Mouse (Mus musculus) left cerebral cortex, postnatal 14 days (tissue): ENCODE measurements around the gene Hist1h3d. TPM values are rescaled to one million over a fixed set of nuclear protein-coding genes. Genes with fewer than 3 reads are reported as not detected.

ENCODE experiments used
- DNase-seq, 2 experiments: peaks; one replicate each; pipeline ENCODE4 v3.0.0; 2021 to 2022; ENCODE audit warnings: low spot score in 2 of 2, mixed read lengths in 1 of 2
- intact Hi-C: fragments of 180-260 bp; cut with DNase I; formaldehyde crosslinking; loops from one replicate; pipeline ENCODE4 v1.15.1; 2025
- long read RNA-seq, 2 experiments: library from polyadenylated mRNA; stranded (forward); transcript quantifications; one replicate each; pipeline ENCODE4 v2.0.0; 2021
- total RNA-seq, 2 experiments: library from RNA; stranded (reverse); gene quantifications; 2 replicates each; pipeline ENCODE4 v1.2.3; 2021

The Hist1h3d gene
- total RNA-seq, result 1 to 10 TPM; 9.4 to 9.9 TPM
- long read RNA-seq, experiment 1, result 0 reads
- long read RNA-seq, experiment 2, result 0 reads

DNA sequence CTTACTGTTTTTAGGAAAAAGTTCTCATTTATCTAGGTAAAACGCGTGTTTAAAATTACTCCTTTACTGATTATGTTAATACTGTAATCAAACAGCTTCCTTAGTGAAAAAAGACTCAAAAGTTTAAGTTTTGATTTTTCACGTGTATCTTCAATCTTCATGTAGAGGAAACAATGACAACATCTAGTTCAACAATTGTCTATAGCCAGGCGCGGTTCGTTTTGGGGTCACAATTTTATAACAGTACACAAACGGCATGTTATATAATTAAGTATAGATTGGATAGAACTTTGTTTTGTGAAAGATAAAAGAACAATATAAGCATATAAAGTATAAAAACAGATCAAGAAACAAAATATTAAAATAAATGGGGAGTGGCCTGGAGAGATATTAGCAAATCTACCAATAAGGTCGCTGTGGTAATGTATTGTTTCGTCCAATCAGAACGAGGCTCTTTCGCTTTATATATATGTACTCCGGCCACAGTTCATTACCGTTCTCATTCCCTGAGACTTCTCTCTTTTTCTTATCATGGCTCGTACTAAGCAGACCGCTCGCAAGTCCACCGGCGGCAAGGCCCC is at the start of gene Hist1h3d:
Gene Hist1h3d, plus strand, starts transcription at position 493 of the 581 bp plus-strand sequence.
- DNase-seq, result peak; percentile 52 to 74
- intact Hi-C loops, result no loop called here

DNA sequence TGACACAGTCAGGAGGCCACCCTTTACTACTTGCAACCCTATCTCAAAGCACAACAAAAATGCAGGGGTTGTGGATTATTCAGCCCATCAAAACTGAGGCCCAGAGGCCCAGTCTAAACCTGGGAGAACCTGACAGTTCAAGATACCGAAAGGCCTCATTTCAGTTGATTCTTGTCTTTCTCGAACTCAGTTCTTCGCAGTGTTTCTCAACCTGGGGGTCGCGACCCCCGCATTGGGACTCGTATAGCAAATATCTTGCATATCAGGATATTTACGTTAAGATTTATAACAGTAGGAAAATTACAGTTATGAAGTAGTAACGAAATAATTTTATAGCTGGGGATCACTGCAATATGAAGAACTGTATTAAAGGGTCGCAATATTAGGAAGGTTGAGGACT is 49.7 kb upstream of the Hist1h3d start:
- intact Hi-C loops, result loop anchor here (2.0 kb wide), 1 partner anchor 93 kb away; no protein-coding TSS in a partner anchor
- no peak for DNase-seq

DNA sequence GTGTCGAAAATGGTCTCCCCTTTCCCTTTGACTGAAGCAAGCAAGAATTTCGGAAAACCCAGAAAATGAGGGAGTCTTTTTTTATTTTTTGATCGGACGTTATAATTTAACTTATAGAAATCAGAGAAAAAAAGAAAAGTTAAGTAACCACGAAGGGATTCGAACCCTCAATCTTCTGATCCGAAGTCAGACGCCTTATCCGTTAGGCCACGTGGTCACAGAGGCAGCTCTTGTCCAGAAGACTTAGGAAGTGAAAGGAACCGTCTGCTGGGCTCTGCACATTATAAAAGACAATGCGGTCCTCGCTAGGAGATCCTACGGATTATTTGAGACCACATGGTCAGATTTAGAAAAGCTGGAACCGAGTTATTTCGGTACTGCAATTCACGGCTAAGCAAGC is 49.3 kb upstream of the Hist1h3d start:
- peak; percentile 95 to 97 for DNase-seq
- intact Hi-C loops, result no loop called here

DNA sequence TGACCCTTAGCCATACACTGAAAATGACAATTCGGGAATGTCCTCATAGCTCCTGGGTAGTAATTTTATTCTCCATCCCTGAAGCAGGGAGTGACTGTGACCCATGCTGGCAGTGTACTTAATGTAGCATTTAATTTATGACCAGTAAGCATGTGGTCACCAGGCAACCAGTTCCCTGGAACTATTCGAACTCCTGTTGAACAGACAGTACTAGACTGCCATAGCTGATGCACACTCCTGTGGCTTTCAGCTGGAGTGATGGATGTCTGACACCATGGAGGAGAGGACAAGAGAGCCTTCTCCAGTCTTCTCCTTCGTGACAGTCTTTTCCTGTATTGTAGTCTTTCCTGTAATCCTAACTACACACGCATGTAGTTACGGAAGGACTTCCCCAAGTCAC is 46.6 kb upstream of the Hist1h3d start:
- no peak for DNase-seq
- intact Hi-C loops, result no loop called here

GRCm38 (mm10) chr13:23529480-23530165 is 45.9 kb upstream of the Hist1h3d start:
- intact Hi-C loops, result loop anchor here (5.0 to 10.0 kb wide), 2 partner anchors 1487 to 1815 kb away; partner anchors contain the start of genes Hist1h2ag, Hist1h2ai, Hist1h2bj and Hist1h2bl
- no peak for DNase-seq

DNA sequence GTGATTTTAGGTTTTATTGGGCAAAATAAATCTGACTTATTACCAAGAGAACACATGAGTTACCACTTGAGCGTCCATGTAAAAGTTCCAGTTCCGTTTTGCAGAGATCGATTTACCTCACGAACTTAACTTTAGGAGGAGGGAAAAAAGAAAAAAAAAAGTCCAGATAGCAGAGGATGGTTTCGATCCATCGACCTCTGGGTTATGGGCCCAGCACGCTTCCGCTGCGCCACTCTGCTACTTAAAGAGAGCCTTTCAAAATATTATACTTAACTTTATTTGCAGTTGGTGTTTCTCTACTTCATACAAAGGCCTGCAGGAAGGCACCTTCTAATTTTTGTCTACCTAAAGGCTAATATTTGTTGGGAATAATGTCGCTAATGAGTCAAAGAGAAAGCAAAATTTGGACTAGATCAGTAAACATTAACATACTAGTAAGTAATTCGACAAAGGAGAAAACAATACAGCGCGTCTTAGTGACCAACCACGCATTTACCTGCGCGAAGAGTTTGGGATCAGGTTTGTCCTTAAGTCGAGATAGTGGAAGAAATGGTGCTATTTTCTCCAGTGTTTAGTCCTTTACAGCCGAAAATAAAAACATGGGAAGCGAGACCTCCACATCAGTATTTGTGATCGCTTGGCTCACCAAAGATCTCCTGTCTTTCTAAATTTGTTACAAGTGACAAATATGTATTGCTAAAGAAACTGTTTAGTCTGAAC is 45.2 kb upstream of the Hist1h3d start:
- intact Hi-C loops, result loop anchor here (5.0 to 10.0 kb wide), 2 partner anchors 1488 to 1816 kb away; partner anchors contain the start of genes Hist1h2ag, Hist1h2ai, Hist1h2bj and Hist1h2bl
- DNase-seq, result peak; percentile 78 to 79

DNA sequence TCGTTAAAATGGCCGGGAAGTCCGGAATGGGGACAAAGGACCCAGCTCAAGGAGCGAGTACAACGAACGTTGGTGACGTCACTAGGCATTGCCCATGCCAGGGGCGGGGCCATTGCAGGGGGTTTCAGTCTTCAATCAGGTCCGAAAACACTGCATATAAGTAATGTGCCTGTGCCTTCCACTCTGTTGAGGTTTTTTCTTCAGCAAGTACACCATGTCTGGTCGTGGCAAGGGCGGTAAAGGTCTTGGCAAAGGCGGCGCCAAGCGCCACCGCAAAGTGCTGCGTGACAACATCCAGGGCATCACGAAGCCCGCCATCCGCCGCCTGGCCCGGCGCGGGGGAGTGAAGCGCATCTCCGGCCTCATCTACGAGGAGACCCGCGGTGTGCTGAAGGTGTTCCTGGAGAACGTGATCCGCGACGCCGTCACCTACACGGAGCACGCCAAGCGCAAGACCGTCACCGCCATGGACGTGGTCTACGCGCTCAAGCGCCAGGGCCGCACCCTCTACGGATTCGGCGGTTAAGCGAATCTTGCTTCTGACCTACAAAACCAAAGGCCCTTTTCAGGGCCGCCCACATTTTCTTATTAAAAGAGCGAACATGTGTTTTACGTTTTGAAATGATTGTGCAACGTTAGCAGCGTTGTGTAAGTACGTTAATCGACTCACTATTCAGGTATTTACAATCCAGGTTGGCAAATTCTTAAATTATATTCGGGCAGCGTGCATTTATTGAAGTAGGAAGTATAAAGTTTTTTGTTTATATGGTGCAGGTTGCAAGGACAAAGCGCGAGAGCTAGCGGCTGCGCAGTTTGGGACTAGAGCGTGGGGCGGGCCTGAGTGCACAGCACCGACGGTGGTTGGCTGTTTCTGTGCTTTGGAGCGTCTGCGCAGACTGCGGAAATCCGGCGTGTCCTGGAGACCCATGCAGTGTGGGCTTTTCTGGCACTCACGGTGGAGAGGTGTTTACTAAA is 44.4 kb upstream of the Hist1h3d start, which contains the start of gene Hist1h4h:
Gene Hist1h4h, plus strand, starts transcription at position 150 of the 975 bp plus-strand sequence.
- intact Hi-C loops, result loop anchor here (5.0 to 10.0 kb wide), 2 partner anchors 1489 to 1816 kb away; partner anchors contain the start of genes Hist1h2ag, Hist1h2ai, Hist1h2bj and Hist1h2bl
- peak; percentile 98 for DNase-seq

DNA sequence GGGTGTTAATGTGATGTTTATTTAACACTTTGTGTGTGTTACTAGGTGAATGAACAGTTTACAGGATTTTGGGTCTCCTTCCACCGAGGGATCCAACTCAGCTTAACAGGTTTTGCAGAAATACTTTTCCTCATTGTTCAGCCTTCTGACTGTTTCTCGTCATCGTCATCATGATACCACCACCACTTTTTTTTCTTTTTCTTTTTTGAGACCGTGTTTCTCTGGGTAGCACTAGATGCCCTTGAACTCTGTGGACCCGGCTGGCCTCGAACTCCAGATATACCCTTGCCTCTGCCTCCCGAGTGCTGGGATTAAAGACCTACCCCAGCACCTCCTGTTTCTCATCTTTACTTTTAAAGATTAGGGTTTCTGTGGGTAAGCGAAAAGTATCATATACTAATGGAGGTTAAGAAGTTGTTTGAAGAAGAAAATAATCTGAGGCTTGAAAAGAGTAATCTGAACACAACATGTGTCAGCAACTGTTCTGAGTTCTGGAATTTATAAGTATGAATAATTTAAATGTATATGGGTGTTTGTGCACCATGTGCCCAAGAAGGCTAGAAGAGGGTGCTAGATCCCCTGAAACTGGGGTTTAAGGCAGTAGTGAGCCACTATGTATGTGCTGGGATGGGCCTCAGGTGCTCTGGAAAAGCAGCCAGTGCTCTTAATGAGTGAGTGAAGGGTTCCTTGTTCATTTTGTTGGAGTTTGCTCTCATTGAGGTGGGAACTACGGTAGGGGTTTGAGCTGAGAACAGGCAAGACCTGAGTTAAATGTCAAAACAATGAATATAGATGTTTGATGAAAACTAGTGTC is 43.1 kb upstream of the Hist1h3d start:
- intact Hi-C loops, result loop anchor here (5.0 to 10.0 kb wide), 2 partner anchors 1490 to 1818 kb away; partner anchors contain the start of genes Hist1h2ag, Hist1h2ai, Hist1h2bj and Hist1h2bl
- DNase-seq, result no peak

DNA sequence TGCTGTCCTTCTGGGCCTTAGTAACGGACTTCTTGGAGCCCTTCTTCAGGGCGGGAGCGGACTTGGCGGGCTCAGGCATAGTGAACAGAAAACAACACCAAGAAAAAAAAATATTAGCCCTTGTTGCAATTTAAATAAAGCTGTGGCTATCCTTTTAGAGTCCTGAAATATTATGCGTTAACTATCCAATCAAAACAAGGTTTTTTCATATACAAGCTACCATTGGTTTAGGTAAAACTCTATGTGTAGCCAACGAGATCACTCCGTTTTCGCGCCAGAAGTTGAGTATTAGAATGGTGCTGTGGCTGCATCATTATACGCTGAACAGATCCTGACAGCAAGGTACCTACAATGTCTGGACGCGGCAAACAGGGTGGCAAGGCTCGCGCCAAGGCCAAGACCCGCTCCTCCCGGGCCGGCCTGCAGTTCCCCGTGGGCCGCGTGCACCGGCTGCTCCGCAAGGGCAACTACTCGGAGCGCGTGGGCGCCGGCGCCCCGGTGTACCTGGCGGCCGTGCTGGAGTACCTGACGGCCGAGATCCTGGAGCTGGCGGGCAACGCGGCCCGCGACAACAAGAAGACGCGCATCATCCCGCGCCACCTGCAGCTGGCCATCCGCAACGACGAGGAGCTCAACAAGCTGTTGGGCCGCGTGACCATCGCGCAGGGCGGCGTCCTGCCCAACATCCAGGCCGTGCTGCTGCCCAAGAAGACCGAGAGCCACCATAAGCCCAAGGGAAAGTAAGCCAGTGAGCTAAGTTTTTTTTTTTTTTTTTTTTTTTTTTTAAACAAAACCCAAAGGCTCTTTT is 41.8 kb upstream of the Hist1h3d start, which contains the start of gene Hist1h2af:
Gene Hist1h2af, plus strand, starts transcription at position 347 of the 808 bp plus-strand sequence.
- intact Hi-C loops, result loop anchor here (5.0 to 10.0 kb wide), 2 partner anchors 1491 to 1819 kb away; partner anchors contain the start of genes Hist1h2ag, Hist1h2ai, Hist1h2bj and Hist1h2bl
- peak; percentile 80 to 84 for DNase-seq

DNA sequence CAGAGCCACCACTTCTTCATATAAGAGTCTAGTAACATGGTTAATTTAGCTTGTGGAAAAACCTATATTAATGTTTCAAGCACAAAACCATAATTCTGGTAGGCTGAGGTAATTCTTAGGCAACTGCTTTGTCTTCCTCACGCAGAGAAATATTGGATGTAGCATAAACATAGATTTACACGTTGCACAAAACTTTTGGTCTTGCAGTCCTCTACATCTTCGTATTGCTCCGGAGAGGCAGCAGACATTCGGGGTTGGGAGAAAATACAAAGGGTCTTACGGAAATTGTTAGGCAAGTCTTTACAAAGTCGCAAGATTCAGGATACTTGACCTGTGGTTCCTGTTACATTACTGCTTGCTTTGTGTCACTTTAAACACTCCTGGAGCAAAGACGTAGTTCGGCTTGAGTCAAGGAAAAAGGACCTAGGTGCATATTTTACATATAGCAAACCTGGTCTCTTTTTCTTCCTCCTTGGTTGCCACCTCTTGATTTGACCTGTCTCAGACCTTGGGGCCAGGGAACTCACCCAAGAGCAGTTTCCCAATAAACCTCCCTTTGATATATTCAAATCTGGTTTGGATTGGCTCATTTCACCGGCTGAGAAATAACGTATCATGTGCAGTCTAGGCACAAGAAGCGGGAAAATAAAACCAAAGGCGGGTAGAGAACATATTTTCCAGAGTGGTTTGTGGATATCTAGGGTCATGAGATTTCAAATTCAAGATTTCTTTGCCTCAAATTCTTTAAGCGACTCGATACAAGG is 41.0 kb upstream of the Hist1h3d start:
- intact Hi-C loops, result loop anchor here (5.0 to 10.0 kb wide), 2 partner anchors 1492 to 1820 kb away; partner anchors contain the start of genes Hist1h2ag, Hist1h2ai, Hist1h2bj and Hist1h2bl
- no peak for DNase-seq

DNA sequence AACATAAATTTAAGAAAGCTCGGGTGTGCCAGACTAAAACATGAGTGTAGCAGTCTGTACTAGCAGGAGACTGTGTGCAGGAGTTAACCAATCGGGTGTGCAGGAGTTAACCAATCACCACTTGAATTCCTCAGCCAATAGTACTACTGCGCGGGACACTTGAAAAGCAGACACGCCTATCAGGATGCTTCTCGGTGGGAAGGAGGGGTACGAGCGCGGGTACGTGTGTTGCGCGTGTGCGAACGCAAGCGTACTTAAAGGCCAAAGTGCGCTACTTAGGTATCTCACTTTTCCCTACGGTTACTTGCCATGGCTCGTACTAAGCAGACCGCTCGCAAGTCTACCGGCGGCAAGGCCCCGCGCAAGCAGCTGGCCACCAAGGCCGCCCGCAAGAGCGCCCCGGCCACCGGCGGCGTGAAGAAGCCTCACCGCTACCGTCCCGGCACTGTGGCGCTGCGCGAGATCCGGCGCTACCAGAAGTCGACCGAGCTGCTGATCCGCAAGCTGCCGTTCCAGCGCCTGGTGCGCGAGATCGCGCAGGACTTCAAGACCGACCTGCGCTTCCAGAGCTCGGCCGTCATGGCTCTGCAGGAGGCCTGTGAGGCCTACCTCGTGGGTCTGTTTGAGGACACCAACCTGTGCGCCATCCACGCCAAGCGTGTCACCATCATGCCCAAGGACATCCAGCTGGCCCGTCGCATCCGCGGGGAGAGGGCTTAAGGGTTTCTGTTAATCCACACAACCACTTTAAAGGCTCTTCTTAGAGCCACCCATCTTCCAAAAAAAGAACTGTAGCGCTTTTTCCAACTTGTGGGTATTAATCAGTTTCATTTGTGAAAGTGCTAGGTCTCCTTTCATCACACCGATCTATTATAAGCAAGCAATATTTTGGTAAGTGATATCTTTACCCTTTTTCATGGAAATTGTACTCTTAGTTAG is 40.2 kb upstream of the Hist1h3d start, which contains the start of gene Hist1h3g:
Gene Hist1h3g, plus strand, starts transcription at position 286 of the 939 bp plus-strand sequence.
- intact Hi-C loops, result loop anchor here (10.0 kb wide), 1 partner anchor 1821 kb away; the partner anchor contains the start of genes Hist1h2ai, Hist1h2bl and Hist1h3h
- DNase-seq, result peak; percentile 95 to 97

GRCm38 (mm10) chr13:23536076-23536822 is 39.3 kb upstream of the Hist1h3d start:
- no peak for DNase-seq
- intact Hi-C loops, result loop anchor here (10.0 kb wide), 1 partner anchor 1821 kb away; the partner anchor contains the start of genes Hist1h2ai, Hist1h2bl and Hist1h3h

DNA sequence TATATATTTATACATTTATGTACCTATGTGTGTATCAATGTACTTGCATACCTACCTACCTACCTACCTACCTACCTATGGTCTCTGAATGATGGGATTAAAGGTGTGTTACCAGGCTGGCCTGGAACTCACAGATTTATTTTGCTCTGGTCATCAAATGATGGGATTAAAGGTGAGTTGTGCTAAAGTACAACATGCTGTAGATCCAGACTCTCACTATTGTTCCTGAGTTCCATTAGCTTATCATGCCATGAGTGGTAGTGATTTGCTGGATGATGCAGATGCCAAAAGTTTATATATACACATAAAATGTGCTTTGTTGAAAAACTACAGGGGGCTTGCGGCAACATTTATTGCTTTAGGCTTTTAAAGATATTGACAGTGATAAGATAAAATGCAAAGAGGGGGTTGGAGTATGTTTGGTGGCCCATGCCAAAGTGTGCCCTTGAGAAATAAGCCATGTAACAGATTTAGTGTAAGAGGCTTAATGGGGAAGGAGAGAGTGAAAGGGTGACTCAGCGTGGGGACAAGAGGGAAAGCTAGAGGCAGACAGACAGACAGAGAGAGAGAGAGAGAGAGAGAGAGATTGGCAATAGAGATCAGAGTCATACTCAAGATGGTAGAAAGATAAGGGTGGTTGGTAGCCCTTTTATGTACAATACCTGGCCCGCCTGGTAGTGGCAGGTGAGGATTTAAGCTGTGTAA is 38.4 kb upstream of the Hist1h3d start:
- intact Hi-C loops, result loop anchor here (10.0 kb wide), 1 partner anchor 1822 kb away; the partner anchor contains the start of genes Hist1h2ai, Hist1h2bl and Hist1h3h
- no peak for DNase-seq
